Mouse (Mus musculus) limb, embryonic 15.5 days (tissue): ENCODE data around the gene Nrn1l. TPM values are rescaled to one million over a fixed set of nuclear protein-coding genes. Genes with fewer than 3 reads are reported as not detected.
A peak's percentile ranks its signal among the peaks of the same experiment; 100 is the strongest.

Source experiments
- ATAC-seq: fragments of 200-750 bp; cut with Nextera tagmentation; 2 replicates; pipeline ENCODE4 v1.8.0; 2017; ENCODE audit warnings: low read depth, moderate TSS enrichment; ENCODE audit not compliant: insufficient number of reproducible peaks, low FRiP score, low TSS enrichment
- H3K27ac ChIP-seq: fragments of 300-500 bp; sonication (generic); 2 replicates; pipeline ENCODE4 v1.5.1; 2015; ENCODE audit warnings: moderate library complexity, mild to moderate bottlenecking, inconsistent platforms
- H3K27me3 ChIP-seq: fragments of 300-500 bp; sonication (generic); 2 replicates; pipeline ENCODE4 v1.6.1; 2015; ENCODE audit warnings: inconsistent platforms
- H3K36me3 ChIP-seq: fragments of 300-500 bp; sonication (generic); 2 replicates; pipeline ENCODE4 v1.6.1; 2015; ENCODE audit warnings: inconsistent platforms
- H3K4me1 ChIP-seq: fragments of 300-500 bp; sonication (generic); 2 replicates; pipeline ENCODE4 v1.6.1; 2015; ENCODE audit warnings: inconsistent platforms
- H3K4me2 ChIP-seq: fragments of 300-500 bp; sonication (generic); 2 replicates; pipeline ENCODE4 v1.6.1; 2015; ENCODE audit warnings: mild to moderate bottlenecking, inconsistent platforms
- H3K4me3 ChIP-seq: fragments of 300-500 bp; sonication (generic); 2 replicates; pipeline ENCODE4 v1.5.1; 2015; ENCODE audit warnings: mild to moderate bottlenecking, inconsistent platforms
- H3K9ac ChIP-seq: fragments of 300-500 bp; sonication (generic); 2 replicates; pipeline ENCODE4 v1.6.1; 2015; ENCODE audit warnings: inconsistent platforms
- H3K9me3 ChIP-seq: fragments of 300-500 bp; sonication (generic); 2 replicates; pipeline ENCODE4 v1.6.1; 2016; ENCODE audit warnings: inconsistent platforms
- WGBS: fragments of 180-500 bp; shearing (Covaris S2); methylation state at CpG from one replicate; pipeline ENCODE4 v1.1.7; 2015; 5-methylcytosine and 5-hydroxymethylcytosine counted together
- polyA plus RNA-seq: library from polyadenylated mRNA; unstranded; fragments of >200 nt; fragmentation: Nextera tagmentation; extraction: Ambion mirVana; gene quantifications from 2 replicates; pipeline ENCODE4 v1.2.1, GENCODE M21; 2015

The Nrn1l gene
- polyA plus RNA-seq, 1 experiment from 2014 or later = 0.26 TPM

- Histone ChIP-seq H3K4me3 (no peak overlapping the region), H3K9ac (no peak overlapping the region), H3K4me1 (peaks cover 63% of the 10 kb centered on the region), H3K9me3 (no peaks in the 10 kb centered on the region), H3K27me3 (no peaks in the 10 kb centered on the region), H3K27ac (no peak overlapping the region), H3K36me3 (peaks cover 10% of the 10 kb centered on the region), H3K4me2 (no peak overlapping the region)
- 80% methylated on average over 5 of the region's 5 CpGs for WGBS
- ATAC-seq = no peak
Observed at GRCm38 (mm10) chr8:105858495-105858894, 34.9 kb upstream of the Nrn1l start.

GRCm38 (mm10) chr8:105859314-105859713, 34.1 kb upstream of the Nrn1l start:
- peaks cover 61% of the 10 kb centered on the region for H3K4me1 ChIP-seq
- H3K9me3 ChIP-seq = no peaks in the 10 kb centered on the region
- peak overlapping the region; percentile 94 for H3K27ac ChIP-seq
- H3K4me2 ChIP-seq = 0 out of 2 replicates have a peak overlapping the region, but pooled peaks have one; percentile 45
- no peak for ATAC-seq
- no peak overlapping the region for H3K4me3 ChIP-seq
- H3K9ac ChIP-seq = no peak overlapping the region
- peaks cover 12% of the 10 kb centered on the region for H3K36me3 ChIP-seq
- WGBS = 74% methylated on average over 5 of the region's 5 CpGs
- H3K27me3 ChIP-seq = no peaks in the 10 kb centered on the region

GRCm38 (mm10) chr8:105860143-105860981, 33.0 kb upstream of the Nrn1l start, which contains the start of gene Nutf2:
Nutf2 (plus strand) TSS chr8:105860580.
- Histone ChIP-seq H3K4me1 (peaks cover 60% of the 10 kb centered on the region), H3K9ac (peak within 1 kb of the TSS; percentile 95)
- ATAC-seq = peak; percentile 98

GRCm38 (mm10) chr8:105861951-105862350, 31.4 kb upstream of the Nrn1l start:
- Histone ChIP-seq H3K27me3 (no peaks in the 10 kb centered on the region), H3K4me3 (peak overlapping the region; percentile 96), H3K9ac (peak overlapping the region; percentile 95; the same call in 1 of the 2 replicates), H3K4me2 (peak overlapping the region; percentile 73), H3K27ac (0 out of 2 replicates have a peak overlapping the region, but pooled peaks have one; percentile 94), H3K9me3 (no peaks in the 10 kb centered on the region), H3K4me1 (peaks cover 44% of the 10 kb centered on the region), H3K36me3 (peaks cover 26% of the 10 kb centered on the region)
- ATAC-seq = no peak
- 5% methylated on average over 1 of the region's 1 CpGs for WGBS

More at GRCm38 (mm10) chr8:105860143-105860981, 33.0 kb upstream of the Nrn1l start, which contains the start of gene Nutf2:
- under 1% methylated on average over 59 of the region's 59 CpGs for WGBS
- Histone ChIP-seq H3K36me3 (peaks cover 12% of the 10 kb centered on the region), H3K4me3 (peak within 1 kb of the TSS; percentile 96), H3K27ac (peak within 1 kb of the TSS; percentile 94), H3K27me3 (no peaks in the 10 kb centered on the region), H3K9me3 (no peaks in the 10 kb centered on the region), H3K4me2 (peak within 1 kb of the TSS; percentile 73)

- Histone ChIP-seq H3K36me3 (peaks cover 58% of the 10 kb centered on the region), H3K4me2 (no peak overlapping the region)
- WGBS = 86% methylated on average over 6 of the region's 6 CpGs
Observed at GRCm38 (mm10) chr8:105866364-105867029, 26.9 kb upstream of the Nrn1l start.

GRCm38 (mm10) chr8:105874301-105874700, 19.1 kb upstream of the Nrn1l start:
- Histone ChIP-seq H3K4me2 (no peak overlapping the region), H3K27me3 (no peaks in the 10 kb centered on the region), H3K36me3 (peaks cover 76% of the 10 kb centered on the region), H3K9ac (no peak overlapping the region), H3K4me3 (no peak overlapping the region), H3K9me3 (no peaks in the 10 kb centered on the region), H3K27ac (no peak overlapping the region), H3K4me1 (no peaks in the 10 kb centered on the region)
- 84% methylated on average over 6 of the region's 6 CpGs for WGBS
- ATAC-seq = no peak

More at GRCm38 (mm10) chr8:105866364-105867029, 26.9 kb upstream of the Nrn1l start:
- Histone ChIP-seq H3K4me1 (peaks cover 11% of the 10 kb centered on the region), H3K9me3 (no peaks in the 10 kb centered on the region), H3K27ac (no peak overlapping the region), H3K9ac (no peak overlapping the region), H3K27me3 (no peaks in the 10 kb centered on the region), H3K4me3 (no peak overlapping the region)
- no peak for ATAC-seq

- peak within 1 kb of the TSS; percentile 76 for H3K27ac ChIP-seq
- no peaks in the 10 kb centered on the region for H3K27me3 ChIP-seq
- peak; percentile 71; the same call in 1 of the 2 replicates for ATAC-seq
Observed at GRCm38 (mm10) chr8:105880754-105881520, 12.4 kb upstream of the Nrn1l start, which contains the start of gene Edc4. Edc4 (plus strand) TSS chr8:105880881.

GRCm38 (mm10) chr8:105889756-105890465, 3.5 kb upstream of the Nrn1l start:
- WGBS = 89% methylated on average over 12 of the region's 12 CpGs
- no peak for ATAC-seq
- H3K9me3 ChIP-seq = no peaks in the 10 kb centered on the region

More at GRCm38 (mm10) chr8:105880754-105881520, 12.4 kb upstream of the Nrn1l start, which contains the start of gene Edc4:
- Histone ChIP-seq H3K36me3 (peaks cover 58% of the 10 kb centered on the region), H3K4me3 (peak within 1 kb of the TSS; percentile 77), H3K9ac (peak within 1 kb of the TSS; percentile 80), H3K4me1 (peaks cover 23% of the 10 kb centered on the region), H3K4me2 (peak within 1 kb of the TSS; percentile 87), H3K9me3 (no peaks in the 10 kb centered on the region)
- WGBS = under 1% methylated on average over 45 of the region's 45 CpGs

GRCm38 (mm10) chr8:105890870-105891269, 2.5 kb upstream of the Nrn1l start:
- 84% methylated on average over 6 of the region's 6 CpGs for WGBS
- no peaks in the 10 kb centered on the region for H3K27me3 ChIP-seq
- peaks cover 93% of the 10 kb centered on the region for H3K36me3 ChIP-seq
- H3K9me3 ChIP-seq = no peaks in the 10 kb centered on the region
- H3K4me2 ChIP-seq = no peak overlapping the region
- H3K4me1 ChIP-seq = peaks cover 5% of the 10 kb centered on the region
- ATAC-seq = no peak
- H3K9ac ChIP-seq = no peak overlapping the region
- H3K27ac ChIP-seq = no peak overlapping the region
- H3K4me3 ChIP-seq = no peak overlapping the region

More at GRCm38 (mm10) chr8:105889756-105890465, 3.5 kb upstream of the Nrn1l start:
- Histone ChIP-seq H3K9ac (no peak overlapping the region), H3K4me2 (no peak overlapping the region), H3K36me3 (peaks cover 96% of the 10 kb centered on the region), H3K4me3 (no peak overlapping the region), H3K27ac (no peak overlapping the region), H3K27me3 (no peaks in the 10 kb centered on the region), H3K4me1 (peaks cover 5% of the 10 kb centered on the region)

GRCm38 (mm10) chr8:105892432-105892831, 935 bp upstream of the Nrn1l start:
- 84% methylated on average over 6 of the region's 6 CpGs for WGBS
- H3K4me2 ChIP-seq = no peak overlapping the region
- no peak overlapping the region for H3K9ac ChIP-seq
- H3K4me3 ChIP-seq = no peak overlapping the region
- peaks cover 79% of the 10 kb centered on the region for H3K36me3 ChIP-seq
- peaks cover 5% of the 10 kb centered on the region for H3K4me1 ChIP-seq
- H3K27me3 ChIP-seq = no peaks in the 10 kb centered on the region
- H3K9me3 ChIP-seq = no peaks in the 10 kb centered on the region
- ATAC-seq = no peak; the same call in 1 of the 2 replicates
- H3K27ac ChIP-seq = no peak overlapping the region
